Mouse (Mus musculus) E14TG2a.4 (cell line): ENCODE results near the gene Nat8f1.
"Not testable (repeated sequence)": the region's sequence is repeated elsewhere in the genome, so short reads cannot be mapped to it uniquely, and the experiment has no call there.

Experiments used
- CTCF ChIP-seq: conservative IDR thresholded peaks from 2 replicates; pipeline ENCODE4 v1.5.1; 2014; ENCODE audit warnings: low read length
- NANOG ChIP-seq: IDR thresholded peaks from 2 replicates; pipeline ENCODE4 v1.6.1; 2014; ENCODE audit warnings: borderline replicate concordance, low read length, mixed read lengths
- POU5F1 ChIP-seq: IDR thresholded peaks from 2 replicates; pipeline ENCODE4 v1.6.1; 2014; ENCODE audit warnings: low read length, borderline replicate concordance

DNA sequence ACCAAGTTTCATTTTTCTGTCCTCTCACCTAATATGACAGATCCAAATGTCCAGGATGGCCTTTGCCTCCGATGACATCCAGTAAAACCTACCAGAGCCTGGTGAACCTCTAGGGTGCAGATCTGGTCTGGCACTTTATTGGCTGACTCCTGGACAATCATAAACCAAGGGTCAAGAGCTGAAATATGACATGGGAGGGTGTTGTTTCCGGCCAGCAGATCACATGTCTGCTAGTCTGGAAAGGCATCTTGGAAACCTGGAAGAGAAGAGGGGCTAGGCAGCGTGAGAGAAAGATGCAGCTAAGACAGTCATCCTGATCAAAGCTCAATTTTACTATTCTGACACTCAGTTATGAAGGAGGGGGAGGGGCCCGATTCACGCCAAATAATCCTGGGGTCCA, 46.5 kb downstream of the Nat8f1 start, which contains the start of gene Nat8f2:
- not testable (repeated sequence) for TF ChIP-seq CTCF, NANOG, POU5F1
